Mouse (Mus musculus): Measurements from ENCODE around the gene Slc38a11. TPM values are rescaled to one million over a fixed set of nuclear protein-coding genes. Genes with fewer than 3 reads are reported as not detected.

Gene Slc38a11
- total and polyA plus RNA-seq, 3 experiments, result not detected

- in situ Hi-C loops (cut with MboI; ENCODE audit: low pct_ligation_motif_present, low pct_unique_long_range_greater_than_20kb, low sequenced_read_pairs) (no loop called here), dilution Hi-C loops (cut with MboI; ENCODE audit: extremely low pct_ligation_motif_present, extremely low pct_unique_long_range_greater_than_20kb, low sequenced_read_pairs) (no loop called here)
- no peaks in the 10 kb centered on the region for H3K4me1 ChIP-seq (ENCODE audit: control insufficient read depth in 1 of 2, insufficient read depth in 2 of 2)
- H3K36me3 ChIP-seq (replicated peaks in 1 of 2; ENCODE audit: control insufficient read depth in 1 of 2, insufficient read depth in 1 of 2, low read length in 1 of 2), result no peaks in the 10 kb centered on the region
- H3K9ac ChIP-seq (ENCODE audit: insufficient read depth, low read depth), result no peak overlapping the region
- no peaks in the 10 kb centered on the region for H3K79me2 ChIP-seq (replicated peaks; ENCODE audit: control insufficient read depth, extremely low read depth, insufficient read depth, poor library complexity, severe bottlenecking)
- H3K27ac ChIP-seq (ENCODE audit: insufficient read depth, low read depth), result no peak overlapping the region
- H3K4me3 ChIP-seq (replicated peaks in 1 of 3; ENCODE audit: low read depth in 2 of 3, low read length in 2 of 3, poor library complexity in 1 of 3), result no peak overlapping the region
- no peak overlapping the region for H3K4me2 ChIP-seq (ENCODE audit: insufficient read depth, low read depth, poor library complexity, severe bottlenecking)
- no peaks in the 10 kb centered on the region for H3K9me3 ChIP-seq (replicated peaks; ENCODE audit: low read length)
- no peak for DNase-seq (ENCODE audit: extremely low read depth)
- no peaks in the 10 kb centered on the region for H3K27me3 ChIP-seq (replicated peaks)
- no peak for TF ChIP-seq RCOR1 (conservative IDR thresholded peaks at IDR 0.05; ENCODE audit: low read depth, low read length)
These were observed 41.7 kb downstream of the Slc38a11 start for GRCm38 (mm10) chr2:65321998-65322754.

DNA sequence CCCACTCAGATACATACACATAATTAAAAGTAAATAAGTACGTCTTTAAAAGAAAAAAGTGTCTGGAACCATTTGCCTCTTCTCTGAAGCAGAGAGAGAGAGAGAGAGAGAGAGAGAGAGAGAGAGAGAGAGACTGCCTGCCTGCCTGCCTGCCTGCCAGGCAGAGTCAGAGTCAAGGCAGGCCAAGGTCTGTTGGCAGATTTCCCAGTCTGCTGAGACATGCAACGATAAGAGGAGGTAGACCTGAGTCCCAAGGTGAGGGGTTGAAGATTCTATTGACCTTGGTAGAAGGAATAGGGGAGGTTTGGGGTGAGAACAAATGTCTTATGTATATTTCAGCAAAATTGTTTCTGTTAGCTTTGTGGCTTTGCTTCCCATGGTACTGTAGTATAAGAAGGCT, 42.9 kb downstream of the Slc38a11 start:
- dilution Hi-C loops (cut with MboI; ENCODE audit: extremely low pct_ligation_motif_present, extremely low pct_unique_long_range_greater_than_20kb, low sequenced_read_pairs), result no loop called here
- no peak overlapping the region for H3K4me2 ChIP-seq (ENCODE audit: insufficient read depth, low read depth, poor library complexity, severe bottlenecking)
- in situ Hi-C loops (cut with MboI; ENCODE audit: low pct_ligation_motif_present, low pct_unique_long_range_greater_than_20kb, low sequenced_read_pairs), result no loop called here

DNA sequence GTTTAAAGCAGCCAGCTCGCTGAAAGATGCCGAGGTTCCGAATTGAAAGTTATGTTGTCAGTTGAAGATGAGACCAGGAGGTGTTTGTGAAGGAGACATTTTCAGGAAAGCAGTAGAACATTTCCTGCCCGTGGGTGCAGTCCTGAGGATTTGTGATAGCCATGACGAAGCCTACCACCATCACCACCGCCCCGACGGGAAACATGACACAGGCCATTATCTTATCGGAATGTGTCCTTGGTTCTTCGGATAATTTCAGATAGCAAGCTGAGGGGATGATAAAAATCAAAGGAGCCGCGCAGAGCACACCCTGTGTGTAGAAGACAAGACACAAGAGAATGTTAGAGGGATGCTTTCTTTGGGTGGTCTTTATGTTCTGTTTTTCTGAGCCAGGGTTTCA, 47.1 kb downstream of the Slc38a11 start:
- H3K4me1 ChIP-seq (ENCODE audit: control insufficient read depth in 1 of 2, insufficient read depth in 2 of 2), result no peaks in the 10 kb centered on the region
- in situ Hi-C loops (cut with MboI; ENCODE audit: low pct_ligation_motif_present, low pct_unique_long_range_greater_than_20kb, low sequenced_read_pairs) (no loop called here), dilution Hi-C loops (cut with MboI; ENCODE audit: extremely low pct_ligation_motif_present, extremely low pct_unique_long_range_greater_than_20kb, low sequenced_read_pairs) (no loop called here)

More for the DNA sequence above, 42.9 kb downstream of the Slc38a11 start:
- Histone ChIP-seq H3K79me2 (replicated peaks; ENCODE audit: control insufficient read depth, extremely low read depth, insufficient read depth, poor library complexity, severe bottlenecking) (no peaks in the 10 kb centered on the region), H3K36me3 (replicated peaks in 1 of 2; ENCODE audit: control insufficient read depth in 1 of 2, insufficient read depth in 1 of 2, low read length in 1 of 2) (no peaks in the 10 kb centered on the region), H3K27me3 (replicated peaks) (no peaks in the 10 kb centered on the region), H3K27ac (ENCODE audit: insufficient read depth, low read depth) (no peak overlapping the region), H3K4me1 (ENCODE audit: control insufficient read depth in 1 of 2, insufficient read depth in 2 of 2) (no peaks in the 10 kb centered on the region), H3K9ac (ENCODE audit: insufficient read depth, low read depth) (no peak overlapping the region), H3K9me3 (replicated peaks; ENCODE audit: low read length) (no peaks in the 10 kb centered on the region), H3K4me3 (replicated peaks in 1 of 3; ENCODE audit: low read depth in 2 of 3, low read length in 2 of 3, poor library complexity in 1 of 3) (no peak overlapping the region)
- DNase-seq (ENCODE audit: extremely low read depth), result no peak
- TF ChIP-seq SIN3A (IDR thresholded peaks at IDR 0.05; ENCODE audit: low read length) (no peak), ZKSCAN1 (IDR thresholded peaks at IDR 0.05; ENCODE audit: borderline replicate concordance, low read depth, low read length) (no peak), MAFK (IDR thresholded peaks at IDR 0.05; ENCODE audit: insufficient replicate concordance, low read length) (no peak), TBP (conservative IDR thresholded peaks at IDR 0.05; ENCODE audit: low read depth, low read length) (no peak), USF1 (IDR thresholded peaks at IDR 0.05; ENCODE audit: low read depth, low read length) (no peak), E2F4 (IDR thresholded peaks at IDR 0.05; ENCODE audit: insufficient replicate concordance, low read depth, low read length) (no peak), JUND (conservative IDR thresholded peaks at IDR 0.05; ENCODE audit: low read depth, low read length) (no peak), RCOR1 (conservative IDR thresholded peaks at IDR 0.05; ENCODE audit: low read depth, low read length) (no peak), CHD1 (IDR thresholded peaks at IDR 0.05; ENCODE audit: low read depth, low read length) (no peak), SMC3 (IDR thresholded peaks at IDR 0.05; ENCODE audit: low read depth, low read length) (no peak), KAT2A (IDR thresholded peaks at IDR 0.05; ENCODE audit: insufficient replicate concordance, low read length) (no peak), ZMIZ1 (IDR thresholded peaks at IDR 0.05; ENCODE audit: low read depth, low read length) (no peak), RAD21 (IDR thresholded peaks at IDR 0.05; ENCODE audit: low read depth, low read length) (no peak), UBTF (IDR thresholded peaks at IDR 0.05; ENCODE audit: low read depth, low read length) (no peak)

More for the DNA sequence above, 47.1 kb downstream of the Slc38a11 start:
- Histone ChIP-seq H3K36me3 (replicated peaks in 1 of 2; ENCODE audit: control insufficient read depth in 1 of 2, insufficient read depth in 1 of 2, low read length in 1 of 2) (no peaks in the 10 kb centered on the region), H3K27ac (ENCODE audit: insufficient read depth, low read depth) (no peak overlapping the region), H3K4me3 (replicated peaks in 1 of 3; ENCODE audit: low read depth in 2 of 3, low read length in 2 of 3, poor library complexity in 1 of 3) (no peak overlapping the region), H3K9me3 (replicated peaks; ENCODE audit: low read length) (no peaks in the 10 kb centered on the region), H3K27me3 (replicated peaks) (no peaks in the 10 kb centered on the region), H3K9ac (ENCODE audit: insufficient read depth, low read depth) (no peak overlapping the region), H3K79me2 (replicated peaks; ENCODE audit: control insufficient read depth, extremely low read depth, insufficient read depth, poor library complexity, severe bottlenecking) (no peaks in the 10 kb centered on the region), H3K4me2 (ENCODE audit: insufficient read depth, low read depth, poor library complexity, severe bottlenecking) (no peak overlapping the region)
- no peak for DNase-seq (ENCODE audit: extremely low read depth)
- no peak for TF ChIP-seq NELFE (IDR thresholded peaks at IDR 0.05; ENCODE audit: low read depth, low read length)
- no peak for TF ChIP-seq POLR2A (IDR thresholded peaks at IDR 0.05; ENCODE audit: low read depth, low read length)
- TF ChIP-seq JUND (conservative IDR thresholded peaks at IDR 0.05; ENCODE audit: low read depth, low read length), result no peak
- TF ChIP-seq MYC (IDR thresholded peaks at IDR 0.05; ENCODE audit: low read depth, low read length), result no peak
- no peak for TF ChIP-seq IRF4 (IDR thresholded peaks at IDR 0.05; ENCODE audit: low read depth, low read length)
- TF ChIP-seq UBTF (IDR thresholded peaks at IDR 0.05; ENCODE audit: low read depth, low read length), result no peak
- TF ChIP-seq SMC3 (IDR thresholded peaks at IDR 0.05; ENCODE audit: low read depth, low read length), result no peak
- TF ChIP-seq KAT2A (IDR thresholded peaks at IDR 0.05; ENCODE audit: insufficient replicate concordance, low read length), result no peak
- no peak for TF ChIP-seq USF1 (IDR thresholded peaks at IDR 0.05; ENCODE audit: low read depth, low read length)
- no peak for TF ChIP-seq CHD2 (IDR thresholded peaks at IDR 0.05; ENCODE audit: low read length)
- TF ChIP-seq JUN (IDR thresholded peaks at IDR 0.05; ENCODE audit: insufficient read depth, low read depth, low read length), result no peak
- no peak for TF ChIP-seq RCOR1 (conservative IDR thresholded peaks at IDR 0.05; ENCODE audit: low read depth, low read length)
- no peak for TF ChIP-seq RAD21 (IDR thresholded peaks at IDR 0.05; ENCODE audit: low read depth, low read length)
- TF ChIP-seq GABPA (IDR thresholded peaks at IDR 0.05; ENCODE audit: insufficient replicate concordance, low read depth, low read length), result no peak
- no peak for TF ChIP-seq HCFC1 (IDR thresholded peaks at IDR 0.05; ENCODE audit: low read depth, low read length)

Data from CH12.LX (cell line).